Mouse (Mus musculus): Measurements from ENCODE around the gene Bcl2l14. TPM values are rescaled to one million over a fixed set of nuclear protein-coding genes. Genes with fewer than 3 reads are reported as not detected.

The Bcl2l14 gene
- total RNA-seq (2021) = not detected
- long read RNA-seq, experiment 1 = 0 reads
- long read RNA-seq, experiment 2 = 0 reads

GRCm38 (mm10) chr6:134396018-134396417, at the start of gene Bcl2l14:
TSS of gene Bcl2l14 (plus strand) at chr6:134396318.
- DNase-seq (ENCODE audit: low spot score) = no peak

GRCm38 (mm10) chr6:134348526-134349067, 47.5 kb upstream of the Bcl2l14 start:
- no peak for DNase-seq (ENCODE audit: low spot score)

- no peak for DNase-seq (ENCODE audit: low spot score)
Observed at GRCm38 (mm10) chr6:134352881-134353280, 43.2 kb upstream of the Bcl2l14 start.

GRCm38 (mm10) chr6:134353751-134354150, 42.4 kb upstream of the Bcl2l14 start:
- DNase-seq (ENCODE audit: low spot score) = no peak

GRCm38 (mm10) chr6:134357570-134357969, 38.5 kb upstream of the Bcl2l14 start:
- DNase-seq (ENCODE audit: low spot score) = no peak

- DNase-seq (ENCODE audit: low spot score) = no peak
Observed at GRCm38 (mm10) chr6:134360079-134360478, 36.0 kb upstream of the Bcl2l14 start.

- DNase-seq (ENCODE audit: low spot score) = no peak
Observed at GRCm38 (mm10) chr6:134364644-134365043, 31.5 kb upstream of the Bcl2l14 start.

- no peak for DNase-seq (ENCODE audit: low spot score)
Observed at GRCm38 (mm10) chr6:134365952-134366351, 30.2 kb upstream of the Bcl2l14 start.

- no peak for DNase-seq (ENCODE audit: low spot score)
Observed at GRCm38 (mm10) chr6:134366366-134367351, 29.5 kb upstream of the Bcl2l14 start.

- no peak for DNase-seq (ENCODE audit: low spot score)
Observed at GRCm38 (mm10) chr6:134367366-134368281, 28.5 kb upstream of the Bcl2l14 start.

- DNase-seq (ENCODE audit: low spot score) = no peak
Observed at GRCm38 (mm10) chr6:134372946-134373345, 23.2 kb upstream of the Bcl2l14 start.

- no peak for DNase-seq (ENCODE audit: low spot score)
Observed at GRCm38 (mm10) chr6:134377201-134377600, 18.9 kb upstream of the Bcl2l14 start.

- DNase-seq (ENCODE audit: low spot score) = no peak
Observed at GRCm38 (mm10) chr6:134377856-134378255, 18.3 kb upstream of the Bcl2l14 start.

GRCm38 (mm10) chr6:134381462-134381861, 14.7 kb upstream of the Bcl2l14 start:
- DNase-seq (ENCODE audit: low spot score) = no peak

- no peak for DNase-seq (ENCODE audit: low spot score)
Observed at GRCm38 (mm10) chr6:134385931-134386330, 10.2 kb upstream of the Bcl2l14 start.

GRCm38 (mm10) chr6:134387396-134387795, 8.7 kb upstream of the Bcl2l14 start:
- DNase-seq (ENCODE audit: low spot score) = no peak

GRCm38 (mm10) chr6:134388424-134389110, 7.6 kb upstream of the Bcl2l14 start:
- no peak for DNase-seq (ENCODE audit: low spot score)

GRCm38 (mm10) chr6:134389248-134389891, 6.7 kb upstream of the Bcl2l14 start:
- peak; percentile 66 for DNase-seq (ENCODE audit: low spot score)

- no peak for DNase-seq (ENCODE audit: low spot score)
Observed at GRCm38 (mm10) chr6:134389917-134390316, 6.2 kb upstream of the Bcl2l14 start.

- no peak for DNase-seq (ENCODE audit: low spot score)
Observed at GRCm38 (mm10) chr6:134390837-134391236, 5.3 kb upstream of the Bcl2l14 start.

All from gastrocnemius, adult 18-20 months (tissue).